Mouse (Mus musculus): Measurements from ENCODE around the gene Stk16. TPM values are rescaled to one million over a fixed set of nuclear protein-coding genes. Genes with fewer than 3 reads are reported as not detected.
A peak's percentile ranks its signal among the peaks of the same experiment; 100 is the strongest.

Stk16 gene
- polyA plus RNA-seq, 1 experiment from 2014 or later: 75.8 TPM

- 24% methylated on average over 9 of the region's 9 CpGs for WGBS
- Histone ChIP-seq H3K4me1 (ENCODE audit: insufficient read depth, low read depth, low read length) (peaks cover 8% of the 10 kb centered on the region; the same call in 1 of the 2 replicates), H3K36me3 (ENCODE audit: insufficient read depth, low read length) (no peaks in the 10 kb centered on the region; the same call in 1 of the 2 replicates), H3K27ac (ENCODE audit: low read length) (peak overlapping the region; percentile 79), H3K4me2 (replicated peaks; ENCODE audit: low read depth, low read length) (no peak overlapping the region), H3K9me3 (ENCODE audit: low read length) (no peaks in the 10 kb centered on the region), H3K27me3 (replicated peaks; ENCODE audit: insufficient read depth, low read length) (no peaks in the 10 kb centered on the region), H3K9ac (replicated peaks; ENCODE audit: low read depth) (peak overlapping the region; percentile 2), H3K4me3 (ENCODE audit: low read depth, low read length) (no peak overlapping the region)
- TF ChIP-seq EP300 (IDR thresholded peaks at IDR 0.05) (peak; percentile 65), CTCF (IDR thresholded peaks at IDR 0.05) (no peak)
- DNase-seq (ENCODE audit: low spot score) (peak; percentile 90), ATAC-seq (peak; percentile 84)
Observed at GRCm38 (mm10) chr1:75248041-75248772, 37.6 kb downstream of the Stk16 start.

GRCm38 (mm10) chr1:75250498-75250897 is 39.9 kb downstream of the Stk16 start:
- WGBS: 61% methylated on average over 3 of the region's 3 CpGs
- no peak overlapping the region for H3K27ac ChIP-seq (ENCODE audit: low read length)
- H3K9ac ChIP-seq (replicated peaks; ENCODE audit: low read depth): no peak overlapping the region
- H3K4me3 ChIP-seq (ENCODE audit: low read depth, low read length): no peak overlapping the region
- ATAC-seq (no peak), DNase-seq (ENCODE audit: low spot score) (no peak)
- H3K36me3 ChIP-seq (ENCODE audit: insufficient read depth, low read length): no peaks in the 10 kb centered on the region; the same call in 1 of the 2 replicates
- H3K4me1 ChIP-seq (ENCODE audit: insufficient read depth, low read depth, low read length): peaks cover 8% of the 10 kb centered on the region; the same call in 1 of the 2 replicates
- TF ChIP-seq CTCF (IDR thresholded peaks at IDR 0.05): no peak
- TF ChIP-seq EP300 (IDR thresholded peaks at IDR 0.05): no peak
- H3K27me3 ChIP-seq (replicated peaks; ENCODE audit: insufficient read depth, low read length): no peaks in the 10 kb centered on the region
- H3K9me3 ChIP-seq (ENCODE audit: low read length): no peaks in the 10 kb centered on the region
- no peak overlapping the region for H3K4me2 ChIP-seq (replicated peaks; ENCODE audit: low read depth, low read length)

GRCm38 (mm10) chr1:75251112-75251970 is 40.7 kb downstream of the Stk16 start:
- TF ChIP-seq EP300 (IDR thresholded peaks at IDR 0.05) (no peak), CTCF (IDR thresholded peaks at IDR 0.05) (peak; percentile 92)
- Histone ChIP-seq H3K27me3 (replicated peaks; ENCODE audit: insufficient read depth, low read length) (no peaks in the 10 kb centered on the region), H3K9me3 (ENCODE audit: low read length) (no peaks in the 10 kb centered on the region), H3K4me2 (replicated peaks; ENCODE audit: low read depth, low read length) (peak overlapping the region; percentile 40), H3K9ac (replicated peaks; ENCODE audit: low read depth) (no peak overlapping the region), H3K4me3 (ENCODE audit: low read depth, low read length) (no peak overlapping the region), H3K27ac (ENCODE audit: low read length) (no peak overlapping the region), H3K36me3 (ENCODE audit: insufficient read depth, low read length) (no peaks in the 10 kb centered on the region; the same call in 1 of the 2 replicates), H3K4me1 (ENCODE audit: insufficient read depth, low read depth, low read length) (peaks cover 8% of the 10 kb centered on the region; the same call in 1 of the 2 replicates)
- peak; percentile 66 for ATAC-seq
- WGBS: 4% methylated on average over 21 of the region's 22 CpGs
- peak; percentile 90 for DNase-seq (ENCODE audit: low spot score)

- Histone ChIP-seq H3K9ac (replicated peaks; ENCODE audit: low read depth) (no peak overlapping the region), H3K4me1 (ENCODE audit: insufficient read depth, low read depth, low read length) (peaks cover 8% of the 10 kb centered on the region; the same call in 1 of the 2 replicates), H3K9me3 (ENCODE audit: low read length) (no peaks in the 10 kb centered on the region), H3K36me3 (ENCODE audit: insufficient read depth, low read length) (no peaks in the 10 kb centered on the region), H3K4me3 (ENCODE audit: low read depth, low read length) (no peak overlapping the region), H3K27ac (ENCODE audit: low read length) (no peak overlapping the region), H3K27me3 (replicated peaks; ENCODE audit: insufficient read depth, low read length) (no peaks in the 10 kb centered on the region), H3K4me2 (replicated peaks; ENCODE audit: low read depth, low read length) (no peak overlapping the region)
- WGBS: 57% methylated on average over 13 of the region's 13 CpGs
- DNase-seq (ENCODE audit: low spot score) (no peak), ATAC-seq (no peak)
- no peak for TF ChIP-seq EP300 (IDR thresholded peaks at IDR 0.05)
Observed at GRCm38 (mm10) chr1:75252308-75252707, 41.7 kb downstream of the Stk16 start.

- Histone ChIP-seq H3K36me3 (ENCODE audit: insufficient read depth, low read length) (no peaks in the 10 kb centered on the region), H3K9me3 (ENCODE audit: low read length) (no peaks in the 10 kb centered on the region), H3K27me3 (replicated peaks; ENCODE audit: insufficient read depth, low read length) (no peaks in the 10 kb centered on the region), H3K4me1 (ENCODE audit: insufficient read depth, low read depth, low read length) (0 out of 2 replicates have a peak, but pooled peaks cover 5% of the 10 kb centered on the region), H3K27ac (ENCODE audit: low read length) (no peak overlapping the region), H3K4me2 (replicated peaks; ENCODE audit: low read depth, low read length) (no peak overlapping the region), H3K9ac (replicated peaks; ENCODE audit: low read depth) (no peak overlapping the region), H3K4me3 (ENCODE audit: low read depth, low read length) (no peak overlapping the region)
- DNase-seq (ENCODE audit: low spot score) (no peak), ATAC-seq (no peak)
- TF ChIP-seq CTCF (IDR thresholded peaks at IDR 0.05) (peak; percentile 14; the same call in 1 of the 2 replicates), EP300 (IDR thresholded peaks at IDR 0.05) (no peak)
- WGBS: 74% methylated on average over 16 of the region's 16 CpGs
Observed at GRCm38 (mm10) chr1:75253029-75253428, 42.4 kb downstream of the Stk16 start.

Data from lung, postnatal 0 days (tissue).